Mouse (Mus musculus) cerebellum, adult 9-11 months (tissue): ENCODE measurements around the gene Man1b1.
A peak's percentile ranks its signal among the peaks of the same experiment; 100 is the strongest.

ENCODE experiments used
- DNase-seq: peaks from one replicate; pipeline ENCODE4 v3.0.0; 2022

Man1b1 gene

DNA sequence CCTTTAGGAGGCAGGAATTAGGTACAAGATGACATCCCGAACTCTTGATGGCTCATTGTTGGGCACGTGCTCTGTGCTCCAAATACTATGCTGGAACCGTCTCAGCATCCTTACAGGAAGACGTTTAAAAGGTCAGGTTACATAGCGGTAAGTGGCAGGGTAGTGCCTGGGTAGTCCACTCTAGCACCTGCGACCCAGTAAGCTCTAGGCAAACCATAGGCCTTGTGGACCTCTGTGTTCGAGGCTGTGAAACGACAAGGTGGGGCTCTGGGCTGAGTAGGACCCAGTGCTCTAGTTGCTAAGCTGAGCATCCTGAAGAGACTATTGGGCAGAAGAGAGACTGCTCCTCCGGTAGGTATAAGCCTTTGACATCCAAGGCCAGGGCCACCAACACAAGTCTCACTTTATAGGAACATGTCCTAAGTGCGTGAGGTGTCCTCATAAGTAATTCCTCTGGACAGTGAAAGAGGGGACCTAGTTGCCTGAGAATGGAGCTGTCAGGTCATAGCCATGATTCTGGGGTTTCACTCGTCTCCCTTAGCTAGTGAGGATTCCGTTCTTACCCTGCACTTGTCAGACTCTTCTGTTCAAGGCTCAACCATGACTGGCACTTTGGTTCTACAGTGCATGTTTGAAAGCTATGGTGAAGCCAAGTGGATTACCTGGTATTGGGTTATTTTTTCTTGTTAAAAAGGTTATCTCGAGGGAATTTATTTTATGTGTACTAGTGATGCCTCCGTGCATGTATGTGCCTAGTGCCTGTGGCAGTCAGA, 26.4 kb upstream of the Man1b1 start:
- no peak for DNase-seq

DNA sequence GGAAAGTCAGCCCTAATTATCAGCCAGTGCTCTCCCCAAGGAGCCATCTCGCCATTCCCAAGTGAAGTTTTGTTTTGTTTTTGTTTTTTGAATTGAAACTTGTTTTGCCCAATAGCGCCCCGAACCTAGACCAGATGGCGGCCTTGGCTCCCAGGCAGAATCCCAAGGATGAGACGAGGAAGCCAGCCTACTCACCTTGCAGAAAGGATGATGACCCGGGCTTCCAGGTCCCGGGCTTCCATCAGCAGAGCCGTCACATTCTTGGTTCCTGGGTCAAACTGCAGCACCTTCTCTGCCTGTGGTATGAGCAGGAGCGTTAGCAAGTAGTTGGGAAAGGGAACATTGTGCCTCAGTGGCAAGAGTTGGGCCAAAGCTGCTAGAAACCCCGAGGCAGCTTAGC, 22.0 kb upstream of the Man1b1 start:
- peak; percentile 59 for DNase-seq

DNA sequence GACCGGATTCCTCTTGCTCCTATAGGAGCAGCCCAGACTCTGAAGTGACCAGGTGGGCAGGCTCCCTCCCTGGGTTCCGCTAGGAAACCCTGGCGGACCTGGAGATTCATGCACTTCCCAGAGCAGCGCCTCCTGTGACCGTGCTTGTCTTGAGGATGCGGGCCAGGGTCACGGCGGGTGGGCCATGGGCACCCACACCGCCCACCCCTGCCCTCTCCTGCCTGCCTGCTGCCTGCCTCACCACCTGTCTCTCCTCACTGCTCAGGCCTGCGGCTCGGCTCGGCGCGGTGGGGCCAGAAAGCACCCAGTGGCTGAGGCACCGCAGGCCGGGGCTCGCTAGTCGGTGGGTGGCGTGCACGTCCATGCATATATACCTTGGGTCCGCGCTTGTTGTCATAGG, 21.2 kb upstream of the Man1b1 start:
- peak; percentile 63 for DNase-seq

GRCm38 (mm10) chr2:25311491-25311891, 20.6 kb upstream of the Man1b1 start:
- peak; percentile 17 for DNase-seq

GRCm38 (mm10) chr2:25318119-25318966, 13.8 kb upstream of the Man1b1 start:
- peak; percentile 83 for DNase-seq

GRCm38 (mm10) chr2:25318971-25319773, 13.0 kb upstream of the Man1b1 start, which contains the start of gene Grin1:
Gene Grin1 (minus strand): TSS chr2:25319187.
- DNase-seq = peak; percentile 91

DNA sequence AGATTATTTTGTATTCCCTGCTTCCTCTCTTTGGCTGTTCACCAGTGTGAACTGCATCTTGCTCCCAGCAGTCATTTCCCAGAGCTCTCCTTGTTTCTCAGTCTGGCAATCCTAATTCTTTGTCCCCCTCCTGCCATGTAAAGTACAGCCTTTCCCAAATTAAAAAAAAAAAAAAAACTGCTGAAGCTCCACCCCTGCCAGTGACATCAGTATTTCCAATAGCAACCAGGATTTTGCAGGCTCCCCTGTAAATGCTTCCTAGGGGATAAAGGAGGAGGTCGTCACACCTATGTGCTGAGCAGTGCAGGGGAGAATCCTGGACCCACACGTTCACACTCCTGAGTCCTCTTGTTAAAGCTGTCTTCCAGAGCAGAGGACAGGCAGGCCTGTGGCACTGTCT, 12.1 kb upstream of the Man1b1 start:
- DNase-seq = no peak

- no peak for DNase-seq
Measured at GRCm38 (mm10) chr2:25326036-25326435, 6.1 kb upstream of the Man1b1 start.

DNA sequence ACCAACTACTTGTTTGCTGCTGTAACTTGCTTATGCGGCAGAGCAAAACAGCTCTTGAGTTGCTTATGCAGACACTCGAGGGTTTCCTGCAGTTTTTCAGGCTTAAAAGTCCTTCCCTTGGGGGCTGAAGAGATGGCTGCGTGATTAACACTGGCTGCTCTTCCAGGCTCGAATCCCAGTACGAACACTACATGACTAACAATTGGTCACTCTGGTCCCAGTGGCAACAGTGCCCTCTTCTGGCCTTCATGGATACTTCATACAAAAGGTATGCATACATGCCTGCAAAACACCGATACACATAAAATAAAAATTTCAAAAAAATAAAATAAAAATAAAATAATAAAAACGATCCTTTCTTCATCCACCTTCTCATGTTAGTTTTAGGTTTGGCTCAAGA, 3.7 kb upstream of the Man1b1 start:
- no peak for DNase-seq

- no peak for DNase-seq
Measured at GRCm38 (mm10) chr2:25331470-25331869, 668 bp upstream of the Man1b1 start.

DNA sequence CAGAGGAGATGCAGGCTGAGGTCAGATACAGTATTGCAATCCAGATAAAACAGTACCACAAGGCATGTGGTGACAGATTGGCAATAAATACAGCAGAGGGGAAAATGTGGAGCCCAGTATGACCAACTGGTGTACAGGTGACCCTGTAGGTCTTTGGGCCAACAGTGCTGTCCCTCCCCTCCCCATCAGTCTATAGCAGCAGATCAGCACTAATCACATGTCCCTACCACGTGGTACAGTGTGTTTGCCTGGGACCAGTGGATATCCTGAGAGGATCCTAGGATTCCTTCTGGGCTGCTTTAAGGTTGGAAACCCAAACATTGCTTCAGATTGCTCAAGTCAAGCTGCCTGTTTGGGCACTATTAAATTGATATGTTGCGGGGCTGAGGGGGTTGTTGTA, 1.4 kb downstream of the Man1b1 start:
- no peak for DNase-seq

GRCm38 (mm10) chr2:25338303-25338702, 6.2 kb downstream of the Man1b1 start:
- no peak for DNase-seq

DNA sequence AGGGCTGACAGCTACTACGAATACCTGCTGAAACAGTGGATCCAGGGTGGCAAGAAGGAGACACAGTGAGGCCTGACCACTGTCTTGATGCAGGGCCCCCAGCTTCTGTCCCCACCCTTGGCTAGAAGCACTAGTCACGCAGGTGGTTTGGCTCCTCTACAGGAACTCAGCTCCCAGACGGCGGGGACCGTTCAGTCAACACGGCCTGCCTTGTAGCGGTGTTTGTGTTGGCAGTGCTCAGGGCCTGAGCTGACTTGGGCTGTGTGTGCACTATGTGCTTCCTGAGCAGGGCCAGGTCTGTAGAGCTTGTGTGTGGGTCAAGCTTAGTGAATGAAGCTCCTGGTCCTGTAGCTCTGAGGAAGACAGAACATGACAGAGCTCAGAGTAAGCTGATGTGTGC, 16.0 kb downstream of the Man1b1 start:
- no peak for DNase-seq

- DNase-seq = no peak
Measured at GRCm38 (mm10) chr2:25349499-25349898, 17.4 kb downstream of the Man1b1 start.

DNA sequence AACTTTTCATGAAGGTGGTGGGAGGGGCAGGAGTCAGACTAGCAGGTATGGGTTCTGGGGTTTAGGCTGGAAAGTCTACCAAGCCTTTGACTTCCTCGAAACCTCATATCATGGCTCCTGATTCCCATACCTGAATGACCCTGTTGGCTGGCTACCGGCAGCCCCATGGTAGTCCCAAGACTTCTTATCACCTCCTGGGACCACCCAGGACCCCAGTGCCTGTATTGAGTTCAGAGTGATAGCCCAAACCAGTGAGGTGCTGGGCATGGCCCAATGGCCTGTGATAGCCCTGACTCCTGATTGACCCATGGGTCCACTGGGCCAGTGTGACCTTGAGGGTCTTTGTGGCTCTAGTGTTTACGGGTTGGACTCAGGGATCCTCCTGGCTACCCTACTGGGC, 18.6 kb downstream of the Man1b1 start:
- no peak for DNase-seq

DNA sequence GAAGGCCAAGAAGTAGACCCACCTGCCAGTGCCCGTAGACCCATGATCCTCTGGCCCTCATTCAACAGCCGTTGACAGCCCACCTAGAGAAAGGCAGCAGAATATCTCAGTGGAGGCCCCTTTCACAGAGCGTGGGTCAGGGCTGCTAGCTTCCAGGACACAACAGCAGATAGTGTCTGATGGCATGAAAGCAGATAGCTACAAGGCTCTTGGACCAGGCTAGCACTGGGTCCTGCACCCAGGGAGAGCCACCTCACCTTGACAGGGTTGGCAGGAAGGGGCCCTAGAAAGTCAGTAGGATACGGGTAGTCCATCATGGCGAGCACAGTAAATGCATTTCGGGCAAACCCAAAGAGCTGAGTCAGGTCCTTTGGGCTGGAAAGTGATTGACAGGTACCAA, 22.1 kb downstream of the Man1b1 start:
- DNase-seq = no peak

DNA sequence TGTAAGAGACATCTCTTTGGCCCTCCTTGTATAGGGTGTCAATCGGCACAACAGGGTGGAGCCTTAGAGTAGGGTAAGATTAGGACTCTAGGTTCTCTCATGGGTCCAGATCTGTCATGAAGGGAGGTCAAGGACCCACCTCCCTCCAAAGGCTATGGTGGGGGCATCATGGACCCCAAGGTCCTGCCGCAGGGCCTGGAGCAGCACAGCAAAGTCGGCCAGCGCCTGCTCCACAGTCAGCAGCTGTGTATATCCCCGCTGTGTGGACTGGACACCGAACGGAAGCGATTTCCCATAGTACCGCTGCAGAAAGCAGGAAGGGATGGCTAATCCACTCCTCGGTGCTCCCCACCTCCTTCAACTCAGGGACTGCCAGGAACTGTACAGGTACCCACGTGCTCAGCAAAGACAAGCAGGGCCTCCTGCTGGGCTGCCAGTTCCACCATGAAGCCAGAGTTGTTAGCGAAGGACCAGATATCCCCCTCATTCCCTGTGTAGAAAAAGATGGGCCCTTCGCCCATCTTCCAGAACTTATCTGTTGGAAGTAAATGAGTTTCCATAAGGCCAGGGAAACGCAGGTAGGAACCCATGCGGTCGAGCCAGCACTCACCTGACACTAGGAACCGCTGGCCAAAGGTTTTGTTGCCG, 23.4 kb downstream of the Man1b1 start:
- no peak for DNase-seq

DNA sequence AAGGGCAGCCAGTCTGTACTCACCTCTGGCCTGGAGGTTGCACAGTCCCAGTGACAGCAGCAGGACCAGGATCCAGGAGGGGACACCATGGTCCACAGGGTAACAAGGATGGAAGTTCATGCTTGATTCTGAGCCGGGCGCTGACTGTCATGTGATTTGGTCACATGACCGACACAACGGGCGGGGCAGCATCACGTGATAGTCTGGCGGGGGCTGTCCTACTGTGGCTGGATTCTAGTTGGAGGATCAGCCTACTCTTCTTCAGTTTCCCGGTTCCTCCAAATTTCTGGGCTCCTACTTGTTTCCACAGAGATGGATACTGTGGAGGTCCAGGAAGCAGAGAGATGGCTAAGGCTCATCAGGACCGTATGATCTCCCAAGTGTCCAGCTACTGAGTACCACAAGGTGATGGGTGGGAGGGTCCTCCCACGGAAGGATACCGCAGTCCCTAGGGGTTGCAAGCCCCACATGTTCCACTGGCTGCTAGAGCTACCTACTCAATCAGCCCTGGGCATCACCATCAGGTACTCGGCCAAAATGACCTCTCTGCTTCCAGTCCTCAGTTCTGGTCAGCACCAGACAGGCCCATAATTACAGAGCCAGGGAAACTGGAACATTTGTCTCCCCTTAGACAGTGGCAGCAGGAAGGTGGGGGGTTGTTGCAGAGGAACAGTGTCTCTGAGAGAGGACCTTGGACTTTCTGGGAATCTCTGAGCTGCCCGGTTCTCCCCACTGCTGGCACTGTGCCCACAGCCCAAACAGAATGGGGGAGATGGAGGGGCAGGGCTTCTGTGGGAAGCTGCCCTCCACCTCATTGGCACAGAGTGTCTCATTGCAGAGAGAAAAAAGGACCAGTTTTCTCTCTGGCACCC, 24.3 kb downstream of the Man1b1 start, which contains the start of gene Dpp7:
Gene Dpp7 (minus strand): TSS at position 152 of the 872 bp plus-strand sequence.
- peak; percentile 87 for DNase-seq

DNA sequence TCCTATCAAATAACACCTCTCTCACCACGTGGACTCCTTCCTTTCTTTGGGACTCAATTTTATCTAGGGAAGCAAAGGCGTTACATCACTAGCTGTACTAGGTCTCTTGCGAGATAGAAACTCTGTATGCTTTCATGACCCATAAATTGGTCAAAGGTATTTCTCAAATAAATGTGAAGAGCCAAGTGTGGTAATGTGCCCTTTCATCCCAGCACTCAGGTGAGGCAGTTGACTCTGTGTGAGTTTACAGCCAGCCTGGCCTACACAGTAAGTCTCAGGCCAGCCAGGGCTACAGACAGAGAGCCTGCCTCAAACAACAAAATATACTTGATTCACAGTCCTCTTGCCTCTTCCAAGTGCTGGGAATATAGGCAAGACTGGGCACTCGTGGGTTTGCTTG, 27.7 kb downstream of the Man1b1 start:
- no peak for DNase-seq

- no peak for DNase-seq
Measured at GRCm38 (mm10) chr2:25363478-25364178, 31.5 kb downstream of the Man1b1 start.

DNA sequence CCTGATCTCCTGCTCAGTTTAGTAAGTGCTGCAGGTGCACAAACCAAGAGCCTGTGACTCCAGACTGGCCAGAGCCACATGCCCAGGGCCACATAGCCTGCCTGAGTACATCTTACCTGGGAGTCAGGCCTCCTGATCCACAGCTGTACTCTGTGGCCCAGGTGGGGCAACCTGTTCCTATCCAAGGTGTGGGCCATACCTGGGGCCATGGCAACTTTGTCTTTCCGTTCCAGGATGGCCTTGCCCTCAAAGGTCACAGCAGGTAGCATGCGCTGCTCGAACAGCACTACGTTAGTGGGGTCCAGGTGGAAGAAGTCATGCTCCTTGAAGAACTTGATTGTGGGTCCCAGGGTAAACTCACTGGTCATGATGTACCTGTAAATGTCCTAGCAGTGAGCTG, 32.2 kb downstream of the Man1b1 start:
- no peak for DNase-seq
